Mouse (Mus musculus) lung, postnatal 0 days (tissue): ENCODE measurements around the gene Stfa3.
A peak's percentile ranks its signal among the peaks of the same experiment; 100 is the strongest.

Source experiments
- CTCF ChIP-seq: IDR thresholded peaks from 2 replicates; pipeline ENCODE4 v1.5.1; 2016; ENCODE audit warnings: antibody characterized with exemption, mild to moderate bottlenecking
- EP300 ChIP-seq: IDR thresholded peaks from 2 replicates; pipeline ENCODE4 v1.6.1; 2016; ENCODE audit warnings: antibody characterized with exemption, mild to moderate bottlenecking, control low read depth

GRCm38 (mm10) chr16:36468862-36469261 is 13.7 kb upstream of the Stfa3 start:
- TF ChIP-seq EP300 (no peak), CTCF (peak; percentile 43)
